Mouse (Mus musculus): ENCODE measurements around the gene Pcyt1a. TPM values are rescaled to one million over a fixed set of nuclear protein-coding genes. Genes with fewer than 3 reads are reported as not detected.
A peak's percentile ranks its signal among the peaks of the same experiment; 100 is the strongest.
"Not testable (repeated sequence)": the region's sequence is repeated elsewhere in the genome, so short reads cannot be mapped to it uniquely, and the experiment has no call there.

The Pcyt1a gene
- polyA plus RNA-seq, 1 experiment, result 27.0 TPM

GRCm38 (mm10) chr16:32431047-32431591 lies 398 bp downstream of the Pcyt1a start:
- TF ChIP-seq CTCF (IDR thresholded peaks at IDR 0.05; ENCODE audit: extremely low read depth, insufficient read depth, low read length), result no peak
- TF ChIP-seq POLR2A (IDR thresholded peaks at IDR 0.05; ENCODE audit: extremely low read depth, insufficient read depth, low read length), result no peak
- Histone ChIP-seq H3K27ac (ENCODE audit: insufficient read depth, low read length) (peak overlapping the region; percentile 80), H3K4me1 (ENCODE audit: control insufficient read depth, insufficient read depth, low read length) (peaks cover 2% of the 10 kb centered on the region), H3K4me3 (ENCODE audit: insufficient read depth, low read length) (peak overlapping the region; percentile 98)

- Histone ChIP-seq H3K4me1 (ENCODE audit: control insufficient read depth, insufficient read depth, low read length) (peaks cover 2% of the 10 kb centered on the region), H3K4me3 (ENCODE audit: insufficient read depth, low read length) (no peak overlapping the region; the same call in 1 of the 2 replicates), H3K27ac (ENCODE audit: insufficient read depth, low read length) (no peak overlapping the region)
- TF ChIP-seq POLR2A (IDR thresholded peaks at IDR 0.05; ENCODE audit: extremely low read depth, insufficient read depth, low read length) (no peak), CTCF (IDR thresholded peaks at IDR 0.05; ENCODE audit: extremely low read depth, insufficient read depth, low read length) (no peak)
Observed at GRCm38 (mm10) chr16:32431926-32432325, 1.2 kb downstream of the Pcyt1a start.

- peaks cover 2% of the 10 kb centered on the region for H3K4me1 ChIP-seq (ENCODE audit: control insufficient read depth, insufficient read depth, low read length)
- no peak for TF ChIP-seq CTCF (IDR thresholded peaks at IDR 0.05; ENCODE audit: extremely low read depth, insufficient read depth, low read length)
- no peak for TF ChIP-seq POLR2A (IDR thresholded peaks at IDR 0.05; ENCODE audit: extremely low read depth, insufficient read depth, low read length)
- no peak overlapping the region for H3K27ac ChIP-seq (ENCODE audit: insufficient read depth, low read length)
- no peak overlapping the region for H3K4me3 ChIP-seq (ENCODE audit: insufficient read depth, low read length)
Observed at GRCm38 (mm10) chr16:32433138-32433537, 2.4 kb downstream of the Pcyt1a start.

- Histone ChIP-seq H3K4me3 (ENCODE audit: insufficient read depth, low read length) (no peak overlapping the region), H3K4me1 (ENCODE audit: control insufficient read depth, insufficient read depth, low read length) (peaks cover 2% of the 10 kb centered on the region), H3K27ac (ENCODE audit: insufficient read depth, low read length) (no peak overlapping the region)
- no peak for TF ChIP-seq CTCF (IDR thresholded peaks at IDR 0.05; ENCODE audit: extremely low read depth, insufficient read depth, low read length)
- no peak for TF ChIP-seq POLR2A (IDR thresholded peaks at IDR 0.05; ENCODE audit: extremely low read depth, insufficient read depth, low read length)
Observed at GRCm38 (mm10) chr16:32434066-32434465, 3.3 kb downstream of the Pcyt1a start.

GRCm38 (mm10) chr16:32434691-32435090 lies 4.0 kb downstream of the Pcyt1a start:
- TF ChIP-seq POLR2A (IDR thresholded peaks at IDR 0.05; ENCODE audit: extremely low read depth, insufficient read depth, low read length) (no peak), CTCF (IDR thresholded peaks at IDR 0.05; ENCODE audit: extremely low read depth, insufficient read depth, low read length) (no peak)
- H3K27ac ChIP-seq (ENCODE audit: insufficient read depth, low read length), result no peak overlapping the region
- H3K4me1 ChIP-seq (ENCODE audit: control insufficient read depth, insufficient read depth, low read length), result peaks cover 2% of the 10 kb centered on the region
- no peak overlapping the region for H3K4me3 ChIP-seq (ENCODE audit: insufficient read depth, low read length)

GRCm38 (mm10) chr16:32436657-32437056 lies 5.9 kb downstream of the Pcyt1a start:
- Histone ChIP-seq H3K4me3 (ENCODE audit: insufficient read depth, low read length) (no peak overlapping the region), H3K27ac (ENCODE audit: insufficient read depth, low read length) (no peak overlapping the region), H3K4me1 (ENCODE audit: control insufficient read depth, insufficient read depth, low read length) (peaks cover 2% of the 10 kb centered on the region)
- TF ChIP-seq CTCF (IDR thresholded peaks at IDR 0.05; ENCODE audit: extremely low read depth, insufficient read depth, low read length) (no peak), POLR2A (IDR thresholded peaks at IDR 0.05; ENCODE audit: extremely low read depth, insufficient read depth, low read length) (no peak)

- no peaks in the 10 kb centered on the region for H3K4me1 ChIP-seq (ENCODE audit: control insufficient read depth, insufficient read depth, low read length)
- H3K4me3 ChIP-seq (ENCODE audit: insufficient read depth, low read length), result no peak overlapping the region
- TF ChIP-seq CTCF (IDR thresholded peaks at IDR 0.05; ENCODE audit: extremely low read depth, insufficient read depth, low read length) (no peak), POLR2A (IDR thresholded peaks at IDR 0.05; ENCODE audit: extremely low read depth, insufficient read depth, low read length) (no peak)
Observed at GRCm38 (mm10) chr16:32437266-32437665, 6.5 kb downstream of the Pcyt1a start.

GRCm38 (mm10) chr16:32441432-32441831 lies 10.7 kb downstream of the Pcyt1a start:
- Histone ChIP-seq H3K4me3 (ENCODE audit: insufficient read depth, low read length) (no peak overlapping the region), H3K4me1 (ENCODE audit: control insufficient read depth, insufficient read depth, low read length) (no peaks in the 10 kb centered on the region), H3K27ac (ENCODE audit: insufficient read depth, low read length) (no peak overlapping the region)
- TF ChIP-seq CTCF (IDR thresholded peaks at IDR 0.05; ENCODE audit: extremely low read depth, insufficient read depth, low read length), result no peak
- no peak for TF ChIP-seq POLR2A (IDR thresholded peaks at IDR 0.05; ENCODE audit: extremely low read depth, insufficient read depth, low read length)

More at GRCm38 (mm10) chr16:32437266-32437665, 6.5 kb downstream of the Pcyt1a start:
- H3K27ac ChIP-seq (ENCODE audit: insufficient read depth, low read length), result no peak overlapping the region

GRCm38 (mm10) chr16:32444615-32445014 lies 13.9 kb downstream of the Pcyt1a start:
- H3K4me3 ChIP-seq (ENCODE audit: insufficient read depth, low read length); H3K27ac ChIP-seq (ENCODE audit: insufficient read depth, low read length); H3K4me1 ChIP-seq (ENCODE audit: control insufficient read depth, insufficient read depth, low read length): not testable (repeated sequence)

GRCm38 (mm10) chr16:32445558-32445957 lies 14.8 kb downstream of the Pcyt1a start:
- TF ChIP-seq POLR2A (IDR thresholded peaks at IDR 0.05; ENCODE audit: extremely low read depth, insufficient read depth, low read length), result no peak
- no peak for TF ChIP-seq CTCF (IDR thresholded peaks at IDR 0.05; ENCODE audit: extremely low read depth, insufficient read depth, low read length)
- Histone ChIP-seq H3K27ac (ENCODE audit: insufficient read depth, low read length) (no peak overlapping the region), H3K4me1 (ENCODE audit: control insufficient read depth, insufficient read depth, low read length) (no peaks in the 10 kb centered on the region; the same call in 1 of the 2 replicates), H3K4me3 (ENCODE audit: insufficient read depth, low read length) (no peak overlapping the region)

Measured in cortical plate, adult 2 months (tissue).